Mouse (Mus musculus) stomach, embryonic 14.5 days (tissue): ENCODE results near the gene Nrde2. TPM values are rescaled to one million over a fixed set of nuclear protein-coding genes. Genes with fewer than 3 reads are reported as not detected.
A peak's percentile ranks its signal among the peaks of the same experiment; 100 is the strongest.

Experiments
- ATAC-seq: fragments of 200-750 bp; cut with Nextera tagmentation; 2 replicates; pipeline ENCODE4 v1.8.0; 2017; ENCODE audit warnings: low read depth, moderate TSS enrichment; ENCODE audit not compliant: insufficient number of reproducible peaks, insufficient read depth, low FRiP score
- H3K27ac ChIP-seq: fragments of 300-500 bp; sonication (generic); 2 replicates; pipeline ENCODE4 v1.5.1; 2014; ENCODE audit warnings: mild to moderate bottlenecking, low read length, moderate library complexity, mixed read lengths
- H3K27me3 ChIP-seq: fragments of 300-500 bp; sonication (generic); 2 replicates; pipeline ENCODE4 v1.6.1; 2014; ENCODE audit warnings: low read length, control low read depth, mixed read lengths; ENCODE audit not compliant: control insufficient read depth, insufficient read depth
- H3K36me3 ChIP-seq: fragments of 300-500 bp; sonication (generic); 2 replicates; pipeline ENCODE4 v1.6.1; 2014; ENCODE audit warnings: mild to moderate bottlenecking, control low read depth, low read length, moderate library complexity, mixed read lengths; ENCODE audit not compliant: control insufficient read depth, insufficient read depth
- H3K4me1 ChIP-seq: fragments of 300-500 bp; sonication (generic); 2 replicates; pipeline ENCODE4 v1.6.1; 2014; ENCODE audit warnings: low read length, control low read depth, mixed read lengths; ENCODE audit not compliant: control insufficient read depth, insufficient read depth
- H3K4me2 ChIP-seq: fragments of 300-500 bp; sonication (generic); replicated peaks from 2 replicates; pipeline ENCODE4 v1.6.1; 2014; ENCODE audit warnings: low read depth, low read length, control low read depth
- H3K4me3 ChIP-seq: fragments of 300-500 bp; sonication (generic); 2 replicates; pipeline ENCODE4 v1.5.1; 2014; ENCODE audit warnings: low read depth, low read length, control low read depth
- H3K9ac ChIP-seq: fragments of 300-500 bp; sonication (generic); replicated peaks from 2 replicates; pipeline ENCODE4 v1.6.1; 2014; ENCODE audit warnings: low read depth, mild to moderate bottlenecking, control low read depth, low read length, moderate library complexity, mixed read lengths
- H3K9me3 ChIP-seq: fragments of 300-500 bp; sonication (generic); 2 replicates; pipeline ENCODE4 v1.6.1; 2016; ENCODE audit warnings: low read depth, low read length, control low read depth; ENCODE audit not compliant: control insufficient read depth
- WGBS: fragments of 180-500 bp; shearing (Covaris S2); extraction: QIAGEN DNeasy Blood & Tissue Kit; methylation state at CpG from one replicate; pipeline ENCODE4 v1.1.7; 2014; 5-methylcytosine and 5-hydroxymethylcytosine counted together
- polyA plus RNA-seq: library from polyadenylated mRNA; unstranded; fragments of >200 nt; fragmentation: Nextera tagmentation; extraction: Ambion mirVana; gene quantifications from 2 replicates; pipeline ENCODE4 v1.2.1, GENCODE M21; 2014

The Nrde2 gene
- polyA plus RNA-seq, 1 experiment from 2014 or later = 13.1 TPM

GRCm38 (mm10) chr12:100106275-100106895 lies 53.1 kb downstream of the Nrde2 start:
- H3K9ac ChIP-seq = no peak overlapping the region
- ATAC-seq = peak; percentile 21; the same call in 1 of the 2 replicates
- peaks cover 10% of the 10 kb centered on the region for H3K4me1 ChIP-seq
- no peaks in the 10 kb centered on the region for H3K9me3 ChIP-seq
- 11% methylated on average over 20 of the region's 20 CpGs for WGBS
- no peak overlapping the region for H3K4me3 ChIP-seq
- H3K27ac ChIP-seq = no peak overlapping the region
- no peaks in the 10 kb centered on the region for H3K36me3 ChIP-seq
- H3K27me3 ChIP-seq = no peaks in the 10 kb centered on the region
- H3K4me2 ChIP-seq = no peak overlapping the region

GRCm38 (mm10) chr12:100104530-100104929 lies 54.9 kb downstream of the Nrde2 start:
- Histone ChIP-seq H3K36me3 (no peaks in the 10 kb centered on the region), H3K4me1 (peaks cover 4% of the 10 kb centered on the region; the same call in 1 of the 2 replicates), H3K9ac (no peak overlapping the region), H3K9me3 (no peaks in the 10 kb centered on the region), H3K4me2 (no peak overlapping the region), H3K27ac (no peak overlapping the region), H3K4me3 (no peak overlapping the region), H3K27me3 (no peaks in the 10 kb centered on the region)
- WGBS = 85% methylated on average over 5 of the region's 5 CpGs
- ATAC-seq = no peak

- H3K9ac ChIP-seq = no peak overlapping the region
- no peak overlapping the region for H3K4me3 ChIP-seq
- peaks cover 4% of the 10 kb centered on the region; the same call in 1 of the 2 replicates for H3K4me1 ChIP-seq
- no peak overlapping the region for H3K4me2 ChIP-seq
- no peak for ATAC-seq
- WGBS = 67% methylated on average over 3 of the region's 3 CpGs
- no peaks in the 10 kb centered on the region for H3K27me3 ChIP-seq
- no peak overlapping the region for H3K27ac ChIP-seq
- H3K9me3 ChIP-seq = no peaks in the 10 kb centered on the region
- H3K36me3 ChIP-seq = no peaks in the 10 kb centered on the region
These were observed 57.8 kb downstream of the Nrde2 start for GRCm38 (mm10) chr12:100101651-100102050.

GRCm38 (mm10) chr12:100100707-100101030 lies 58.8 kb downstream of the Nrde2 start:
- Histone ChIP-seq H3K9me3 (no peaks in the 10 kb centered on the region), H3K27ac (no peak overlapping the region), H3K9ac (no peak overlapping the region), H3K27me3 (no peaks in the 10 kb centered on the region), H3K4me2 (no peak overlapping the region), H3K36me3 (no peaks in the 10 kb centered on the region), H3K4me1 (no peaks in the 10 kb centered on the region), H3K4me3 (no peak overlapping the region)
- 55% methylated on average over 3 of the region's 3 CpGs for WGBS
- no peak for ATAC-seq

- no peaks in the 10 kb centered on the region for H3K27me3 ChIP-seq
- no peaks in the 10 kb centered on the region for H3K9me3 ChIP-seq
- H3K4me2 ChIP-seq = no peak overlapping the region
- no peak for ATAC-seq
- H3K4me1 ChIP-seq = no peaks in the 10 kb centered on the region
- H3K36me3 ChIP-seq = no peaks in the 10 kb centered on the region
- no peak overlapping the region for H3K4me3 ChIP-seq
- 50% methylated on average over 3 of the region's 3 CpGs for WGBS
- H3K9ac ChIP-seq = no peak overlapping the region
- no peak overlapping the region for H3K27ac ChIP-seq
These were observed 59.3 kb downstream of the Nrde2 start for GRCm38 (mm10) chr12:100099971-100100706.

GRCm38 (mm10) chr12:100093046-100093445 lies 66.4 kb downstream of the Nrde2 start:
- Histone ChIP-seq H3K27ac (no peak overlapping the region), H3K36me3 (no peaks in the 10 kb centered on the region), H3K9me3 (no peaks in the 10 kb centered on the region), H3K4me1 (no peaks in the 10 kb centered on the region), H3K27me3 (no peaks in the 10 kb centered on the region), H3K4me3 (no peak overlapping the region), H3K4me2 (no peak overlapping the region), H3K9ac (no peak overlapping the region)
- WGBS = 88% methylated on average over 11 of the region's 11 CpGs
- no peak for ATAC-seq

DNA sequence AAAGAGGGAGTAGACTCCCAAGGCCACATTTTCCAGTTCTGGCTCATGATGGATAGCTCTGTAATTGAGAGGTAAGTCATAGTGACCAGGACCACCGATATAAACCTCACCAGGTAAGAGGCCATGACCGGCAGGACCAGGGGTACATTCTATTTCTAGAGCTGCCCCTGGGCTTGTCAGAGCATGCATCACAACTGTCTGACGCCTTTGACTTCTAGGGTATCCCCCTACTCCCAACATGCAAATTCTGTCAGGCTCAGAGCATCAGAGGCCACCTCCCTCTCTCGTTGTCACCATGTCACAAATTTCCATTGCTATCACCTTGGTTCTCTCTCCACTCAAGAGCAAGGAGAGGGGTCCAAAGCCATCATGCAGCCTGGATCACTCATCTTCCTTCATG lies 68.7 kb downstream of the Nrde2 start:
- ATAC-seq = no peak

DNA sequence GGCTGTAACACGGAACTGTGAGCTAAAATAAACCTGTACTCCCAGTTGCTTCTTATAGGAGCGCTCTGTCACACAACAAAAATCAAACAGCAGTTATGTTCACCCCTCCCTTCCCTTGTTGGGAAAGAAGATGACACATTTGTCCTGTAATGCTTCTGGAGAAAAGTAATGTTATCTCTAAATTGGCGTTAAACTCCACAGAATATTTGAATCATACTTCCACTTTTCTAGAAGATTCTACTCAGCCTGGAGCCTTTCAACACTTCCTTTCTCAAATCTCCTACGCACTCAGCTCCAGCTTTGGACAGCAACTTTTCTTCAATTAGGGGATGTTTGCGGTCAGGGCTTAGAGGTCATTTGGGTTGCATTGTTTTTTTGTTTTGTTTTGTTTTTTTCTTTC lies 70.2 kb downstream of the Nrde2 start:
- no peak for ATAC-seq
- no peaks in the 10 kb centered on the region for H3K9me3 ChIP-seq
- H3K4me2 ChIP-seq = no peak overlapping the region
- H3K4me1 ChIP-seq = no peaks in the 10 kb centered on the region
- no peaks in the 10 kb centered on the region for H3K36me3 ChIP-seq
- no peaks in the 10 kb centered on the region for H3K27me3 ChIP-seq
- H3K9ac ChIP-seq = no peak overlapping the region
- 84% methylated on average over 5 of the region's 5 CpGs for WGBS
- no peak overlapping the region for H3K27ac ChIP-seq
- H3K4me3 ChIP-seq = no peak overlapping the region

More for the DNA sequence above, 68.7 kb downstream of the Nrde2 start:
- Histone ChIP-seq H3K4me1 (no peaks in the 10 kb centered on the region), H3K4me2 (no peak overlapping the region), H3K27ac (no peak overlapping the region), H3K36me3 (no peaks in the 10 kb centered on the region), H3K4me3 (no peak overlapping the region), H3K9me3 (no peaks in the 10 kb centered on the region), H3K9ac (no peak overlapping the region), H3K27me3 (no peaks in the 10 kb centered on the region)
- 84% methylated on average over 4 of the region's 4 CpGs for WGBS
